Mouse (Mus musculus): ENCODE measurements at regions not wholly inside any gene's neighbourhood (a gene's known extent, or its start where the extent isn't known, plus 50 kb on each side); places are given as distances from the start of the nearest gene placed in this dataset.

GRCm38 (mm10) chr12:12684481-12685216 lies 257.1 kb downstream of the Mycn start:
- Histone ChIP-seq H3K4me1 (peaks cover 62% of the 10 kb centered on the region), H3K27ac (peak overlapping the region; percentile 85), H3K27me3 (no peaks in the 10 kb centered on the region), H3K9ac (peak overlapping the region; percentile 32), H3K9me3 (replicated peaks) (no peaks in the 10 kb centered on the region), H3K4me2 (peak overlapping the region; percentile 54), H3K4me3 (peak overlapping the region; percentile 12), H3K36me3 (ENCODE audit: poor library complexity, severe bottlenecking) (no peaks in the 10 kb centered on the region)
- WGBS: 7% methylated on average over 16 of the region's 16 CpGs
- ATAC-seq: peak; percentile 76

DNA sequence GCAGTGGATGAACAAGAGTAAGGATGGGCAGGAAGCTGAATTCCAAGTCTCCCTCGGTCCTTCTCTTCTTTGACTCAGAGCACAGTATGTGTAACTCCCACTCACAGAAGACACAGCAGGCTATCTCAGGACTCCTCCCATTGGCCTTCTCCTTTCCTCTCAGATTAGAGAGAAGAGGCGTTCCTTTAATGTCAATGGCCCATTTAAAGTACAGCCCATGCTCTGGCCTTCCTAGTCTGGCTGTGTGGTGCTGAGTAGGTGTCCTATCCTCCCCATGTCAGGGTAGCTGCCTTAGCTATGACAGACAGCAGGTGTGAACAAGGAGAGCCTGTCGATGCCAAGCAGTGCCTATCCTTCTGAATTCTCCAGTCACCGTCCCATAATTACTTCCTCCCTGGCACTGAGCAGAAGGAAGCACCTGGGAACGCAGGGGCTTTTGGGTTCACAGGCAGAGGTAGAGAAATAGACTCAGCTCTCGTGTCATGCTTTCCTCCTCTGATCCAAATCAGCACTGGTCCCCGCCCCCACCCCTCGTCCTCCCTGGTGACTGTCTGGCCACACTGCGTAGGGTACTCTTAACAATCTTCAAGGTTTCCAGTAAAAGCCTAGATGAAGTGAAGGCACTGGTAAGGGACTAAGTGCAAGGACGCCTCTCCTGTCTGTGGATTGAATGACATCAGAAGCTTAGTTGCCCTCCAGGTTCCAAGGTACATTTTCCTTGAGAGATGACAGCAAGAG lies 257.8 kb downstream of the Mycn start:
- WGBS: 26% methylated on average over 10 of the region's 10 CpGs
- Histone ChIP-seq H3K27me3 (no peaks in the 10 kb centered on the region), H3K36me3 (ENCODE audit: poor library complexity, severe bottlenecking) (no peaks in the 10 kb centered on the region), H3K4me3 (no peak overlapping the region), H3K4me2 (peak overlapping the region; percentile 54), H3K4me1 (peaks cover 66% of the 10 kb centered on the region), H3K9ac (peak overlapping the region; percentile 32), H3K9me3 (replicated peaks) (no peaks in the 10 kb centered on the region), H3K27ac (peak overlapping the region; percentile 85)
- peak; percentile 7 for ATAC-seq

GRCm38 (mm10) chr12:12681101-12681500 lies 260.6 kb downstream of the Mycn start:
- ATAC-seq: peak; percentile 25
- peak overlapping the region; percentile 37 for H3K4me3 ChIP-seq
- H3K36me3 ChIP-seq (ENCODE audit: poor library complexity, severe bottlenecking): no peaks in the 10 kb centered on the region
- H3K4me1 ChIP-seq: peaks cover 90% of the 10 kb centered on the region
- peak overlapping the region; percentile 94 for H3K27ac ChIP-seq
- H3K27me3 ChIP-seq: no peaks in the 10 kb centered on the region
- H3K4me2 ChIP-seq: peak overlapping the region; percentile 58
- H3K9me3 ChIP-seq (replicated peaks): no peaks in the 10 kb centered on the region
- peak overlapping the region; percentile 74 for H3K9ac ChIP-seq
- WGBS: 1% methylated on average over 6 of the region's 6 CpGs

- H3K9me3 ChIP-seq (replicated peaks): no peaks in the 10 kb centered on the region
- peak; percentile 86 for ATAC-seq
- no peaks in the 10 kb centered on the region for H3K27me3 ChIP-seq
- H3K36me3 ChIP-seq (ENCODE audit: poor library complexity, severe bottlenecking): no peaks in the 10 kb centered on the region
- H3K4me3 ChIP-seq: peak overlapping the region; percentile 37
- peak overlapping the region; percentile 58 for H3K4me2 ChIP-seq
- WGBS: 1% methylated on average over 14 of the region's 14 CpGs
- peak overlapping the region; percentile 74 for H3K9ac ChIP-seq
- peaks cover 90% of the 10 kb centered on the region for H3K4me1 ChIP-seq
- H3K27ac ChIP-seq: peak overlapping the region; percentile 94
Measured at GRCm38 (mm10) chr12:12680371-12680921, 261.3 kb downstream of the Mycn start.

GRCm38 (mm10) chr12:12676676-12677075 lies 265.0 kb downstream of the Mycn start:
- Histone ChIP-seq H3K27ac (peak overlapping the region; percentile 51), H3K9ac (no peak overlapping the region), H3K4me2 (0 out of 2 replicates have a peak overlapping the region, but pooled peaks have one; percentile 20), H3K36me3 (ENCODE audit: poor library complexity, severe bottlenecking) (no peaks in the 10 kb centered on the region), H3K4me3 (no peak overlapping the region), H3K4me1 (peaks cover 54% of the 10 kb centered on the region), H3K27me3 (no peaks in the 10 kb centered on the region), H3K9me3 (replicated peaks) (no peaks in the 10 kb centered on the region)
- ATAC-seq: peak; percentile 69
- 7% methylated on average over 9 of the region's 9 CpGs for WGBS

DNA sequence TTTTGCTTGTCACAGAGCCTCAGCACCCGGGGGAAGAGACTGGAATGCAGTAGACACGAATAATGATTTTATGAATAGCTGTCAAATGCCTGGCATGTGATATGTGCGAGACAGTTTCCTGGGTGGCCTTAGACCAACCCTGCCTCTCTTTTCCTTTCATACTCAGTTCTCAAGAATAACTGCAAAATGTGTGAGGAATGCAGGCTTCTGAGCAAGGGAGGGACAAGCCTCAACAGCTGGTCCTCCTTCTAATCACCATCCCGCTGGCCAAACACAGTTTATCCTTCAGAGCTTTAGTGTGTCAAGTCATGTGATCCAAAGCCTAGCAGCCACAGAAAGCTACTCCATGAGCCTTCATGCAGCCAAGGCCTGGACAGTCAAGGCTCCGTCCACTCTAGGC lies 271.8 kb downstream of the Mycn start:
- Histone ChIP-seq H3K27me3 (no peaks in the 10 kb centered on the region), H3K4me1 (no peaks in the 10 kb centered on the region), H3K9ac (no peak overlapping the region), H3K4me2 (no peak overlapping the region), H3K9me3 (replicated peaks) (no peaks in the 10 kb centered on the region), H3K27ac (no peak overlapping the region), H3K36me3 (ENCODE audit: poor library complexity, severe bottlenecking) (no peaks in the 10 kb centered on the region), H3K4me3 (no peak overlapping the region)
- ATAC-seq: no peak
- WGBS: 73% methylated on average over 5 of the region's 5 CpGs

GRCm38 (mm10) chr12:12668919-12669318 lies 272.8 kb downstream of the Mycn start:
- ATAC-seq: 0 out of 2 replicates have a peak, but pooled peaks have one; percentile 27
- Histone ChIP-seq H3K27me3 (no peaks in the 10 kb centered on the region), H3K36me3 (ENCODE audit: poor library complexity, severe bottlenecking) (no peaks in the 10 kb centered on the region), H3K4me1 (no peaks in the 10 kb centered on the region), H3K4me2 (no peak overlapping the region), H3K9me3 (replicated peaks) (no peaks in the 10 kb centered on the region), H3K9ac (no peak overlapping the region), H3K27ac (no peak overlapping the region), H3K4me3 (no peak overlapping the region)
- WGBS: 76% methylated on average over 4 of the region's 4 CpGs

- Histone ChIP-seq H3K4me1 (no peaks in the 10 kb centered on the region), H3K36me3 (ENCODE audit: poor library complexity, severe bottlenecking) (no peaks in the 10 kb centered on the region), H3K27me3 (no peaks in the 10 kb centered on the region), H3K9ac (no peak overlapping the region), H3K4me3 (no peak overlapping the region), H3K9me3 (replicated peaks) (peaks cover 8% of the 10 kb centered on the region), H3K27ac (no peak overlapping the region), H3K4me2 (no peak overlapping the region)
- 85% methylated on average over 8 of the region's 8 CpGs for WGBS
- no peak for ATAC-seq
Measured at GRCm38 (mm10) chr12:12655611-12656010, 286.1 kb downstream of the Mycn start.

- H3K9me3 ChIP-seq (replicated peaks): peaks cover 8% of the 10 kb centered on the region
- H3K4me3 ChIP-seq: no peak overlapping the region
- no peaks in the 10 kb centered on the region for H3K27me3 ChIP-seq
- H3K27ac ChIP-seq: no peak overlapping the region
- no peaks in the 10 kb centered on the region for H3K4me1 ChIP-seq
- H3K36me3 ChIP-seq (ENCODE audit: poor library complexity, severe bottlenecking): no peaks in the 10 kb centered on the region
- WGBS: 66% methylated on average over 10 of the region's 10 CpGs
- no peak overlapping the region for H3K4me2 ChIP-seq
- H3K9ac ChIP-seq: no peak overlapping the region
- no peak for ATAC-seq
Measured at GRCm38 (mm10) chr12:12655184-12655583, 286.5 kb downstream of the Mycn start.

GRCm38 (mm10) chr12:12652361-12652760 lies 289.4 kb downstream of the Mycn start:
- no peak overlapping the region for H3K9ac ChIP-seq
- no peak overlapping the region for H3K4me3 ChIP-seq
- no peaks in the 10 kb centered on the region for H3K36me3 ChIP-seq (ENCODE audit: poor library complexity, severe bottlenecking)
- no peaks in the 10 kb centered on the region for H3K27me3 ChIP-seq
- H3K9me3 ChIP-seq (replicated peaks): no peaks in the 10 kb centered on the region
- ATAC-seq: no peak
- WGBS: 40% methylated on average over 7 of the region's 7 CpGs
- no peak overlapping the region for H3K4me2 ChIP-seq
- H3K27ac ChIP-seq: no peak overlapping the region
- H3K4me1 ChIP-seq: no peaks in the 10 kb centered on the region

- H3K9ac ChIP-seq: no peak overlapping the region
- no peaks in the 10 kb centered on the region for H3K9me3 ChIP-seq (replicated peaks)
- WGBS: 95% methylated on average over 1 of the region's 1 CpGs
- H3K4me3 ChIP-seq: no peak overlapping the region
- H3K4me2 ChIP-seq: no peak overlapping the region
- ATAC-seq: no peak
- no peaks in the 10 kb centered on the region for H3K36me3 ChIP-seq (ENCODE audit: poor library complexity, severe bottlenecking)
- H3K4me1 ChIP-seq: no peaks in the 10 kb centered on the region
- H3K27ac ChIP-seq: no peak overlapping the region
- H3K27me3 ChIP-seq: no peaks in the 10 kb centered on the region
Measured at GRCm38 (mm10) chr12:12650309-12650708, 291.4 kb downstream of the Mycn start.

- ATAC-seq: no peak
- peaks cover 13% of the 10 kb centered on the region for H3K4me1 ChIP-seq
- WGBS: 66% methylated on average over 6 of the region's 6 CpGs
- H3K4me3 ChIP-seq: no peak overlapping the region
- H3K27ac ChIP-seq: no peak overlapping the region
- no peaks in the 10 kb centered on the region for H3K36me3 ChIP-seq (ENCODE audit: poor library complexity, severe bottlenecking)
- no peaks in the 10 kb centered on the region for H3K9me3 ChIP-seq (replicated peaks)
- no peaks in the 10 kb centered on the region for H3K27me3 ChIP-seq
- no peak overlapping the region for H3K4me2 ChIP-seq
- no peak overlapping the region for H3K9ac ChIP-seq
Measured at GRCm38 (mm10) chr12:12647467-12647866, 294.2 kb downstream of the Mycn start.

Measured in forebrain, embryonic 13.5 days (tissue).